Mouse (Mus musculus) embryonic facial prominence, embryonic 11.5 days (tissue): ENCODE measurements around the gene Ano10. TPM values are rescaled to one million over a fixed set of nuclear protein-coding genes. Genes with fewer than 3 reads are reported as not detected.

Source experiments
- ATAC-seq: fragments of 200-750 bp; cut with Nextera tagmentation; replicated peaks from 2 replicates; pipeline ENCODE4 v1.8.0; 2017; ENCODE audit warnings: low read depth; ENCODE audit not compliant: insufficient number of reproducible peaks, low FRiP score, low TSS enrichment
- DNase-seq: peaks from one replicate; pipeline ENCODE4 v3.0.0-alpha.2; 2015; ENCODE audit warnings: low spot score
- H3K27ac ChIP-seq: fragments of 300-500 bp; sonication (generic); replicated peaks from 2 replicates; pipeline ENCODE4 v1.5.1; 2014; ENCODE audit warnings: mild to moderate bottlenecking, low read depth, low read length, control low read depth
- H3K27me3 ChIP-seq: fragments of 300-500 bp; sonication (generic); 2 replicates; pipeline ENCODE4 v1.6.1; 2014; ENCODE audit warnings: mild to moderate bottlenecking, low read length, moderate library complexity, mixed read lengths; ENCODE audit not compliant: control insufficient read depth, insufficient read depth
- H3K36me3 ChIP-seq: fragments of 300-500 bp; sonication (generic); replicated peaks from 2 replicates; pipeline ENCODE4 v1.6.1; 2014; ENCODE audit warnings: low read depth, mild to moderate bottlenecking, low read length, moderate library complexity, mixed read lengths; ENCODE audit not compliant: control insufficient read depth, insufficient read depth
- H3K4me1 ChIP-seq: fragments of 300-500 bp; sonication (generic); 2 replicates; pipeline ENCODE4 v1.6.1; 2014; ENCODE audit warnings: low read length, mixed read lengths; ENCODE audit not compliant: control insufficient read depth, insufficient read depth
- H3K4me2 ChIP-seq: fragments of 300-500 bp; sonication (generic); 2 replicates; pipeline ENCODE4 v1.6.1; 2014; ENCODE audit warnings: low read depth, mild to moderate bottlenecking, control low read depth, low read length, moderate library complexity
- H3K4me3 ChIP-seq: fragments of 300-500 bp; sonication (generic); 2 replicates; pipeline ENCODE4 v1.5.1; 2014; ENCODE audit warnings: low read depth, low read length, control low read depth
- H3K9ac ChIP-seq: fragments of 300-500 bp; sonication (generic); replicated peaks from 2 replicates; pipeline ENCODE4 v1.6.1; 2014; ENCODE audit warnings: mild to moderate bottlenecking, control low read depth, low read length
- H3K9me3 ChIP-seq: fragments of 300-500 bp; sonication (generic); replicated peaks from 2 replicates; pipeline ENCODE4 v1.6.1; 2016; ENCODE audit warnings: mild to moderate bottlenecking, low read length, inconsistent platforms, mixed read lengths; ENCODE audit not compliant: control insufficient read depth
- WGBS: fragments of 180-500 bp; shearing (Covaris S2); extraction: QIAGEN DNeasy Blood & Tissue Kit; methylation state at CpG from one replicate; pipeline ENCODE4 v1.1.7; 2014; 5-methylcytosine and 5-hydroxymethylcytosine counted together
- polyA plus RNA-seq: library from polyadenylated mRNA; unstranded; fragments of >200 nt; fragmentation: Nextera tagmentation; extraction: Ambion mirVana; gene quantifications from 2 replicates; pipeline ENCODE4 v1.2.1, GENCODE M21; 2014

Gene Ano10
- polyA plus RNA-seq, 1 experiment from 2014 or later = 35.2 TPM

- H3K9me3 ChIP-seq = no peaks in the 10 kb centered on the region; the same call in 1 of the 2 replicates
- H3K4me1 ChIP-seq = no peaks in the 10 kb centered on the region
- no peak overlapping the region for H3K4me2 ChIP-seq
- no peak overlapping the region for H3K27ac ChIP-seq
- no peak overlapping the region for H3K4me3 ChIP-seq
- no peaks in the 10 kb centered on the region; the same call in 1 of the 2 replicates for H3K36me3 ChIP-seq
- no peaks in the 10 kb centered on the region for H3K27me3 ChIP-seq
- no peak overlapping the region for H3K9ac ChIP-seq
- ATAC-seq = no peak
- WGBS = 80% methylated on average over 4 of the region's 4 CpGs
- DNase-seq = no peak
These were observed 147.9 kb downstream of the Ano10 start for GRCm38 (mm10) chr9:122146124-122146870.

DNA sequence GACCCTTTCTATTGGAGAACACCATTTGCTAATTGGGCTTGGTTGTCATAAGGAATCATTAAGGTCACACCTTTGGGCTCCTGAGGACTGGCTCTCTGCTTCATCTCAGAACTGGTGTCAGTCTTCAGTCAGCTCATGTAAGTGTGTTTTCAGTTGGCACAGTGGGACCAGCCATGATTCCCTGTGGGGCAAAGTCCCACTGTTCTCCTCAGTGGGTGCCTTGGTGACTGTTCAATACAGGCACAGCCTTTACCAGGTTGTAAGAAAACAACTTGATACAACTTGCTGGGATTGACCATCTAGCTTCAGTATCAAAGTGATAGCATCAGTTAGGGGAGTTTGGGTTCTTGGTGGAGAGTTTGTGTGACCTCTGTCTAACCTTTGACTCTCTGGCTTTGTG lies 148.5 kb downstream of the Ano10 start:
- ATAC-seq (no peak), DNase-seq (no peak)
- H3K4me1 ChIP-seq = no peaks in the 10 kb centered on the region
- no peaks in the 10 kb centered on the region; the same call in 1 of the 2 replicates for H3K9me3 ChIP-seq
- H3K4me3 ChIP-seq = no peak overlapping the region
- no peak overlapping the region for H3K9ac ChIP-seq
- no peaks in the 10 kb centered on the region for H3K27me3 ChIP-seq
- H3K36me3 ChIP-seq = no peaks in the 10 kb centered on the region; the same call in 1 of the 2 replicates
- no peak overlapping the region for H3K27ac ChIP-seq
- H3K4me2 ChIP-seq = no peak overlapping the region

GRCm38 (mm10) chr9:122144776-122145175 lies 149.4 kb downstream of the Ano10 start:
- Histone ChIP-seq H3K9me3 (no peaks in the 10 kb centered on the region; the same call in 1 of the 2 replicates), H3K4me3 (no peak overlapping the region), H3K27me3 (no peaks in the 10 kb centered on the region), H3K27ac (no peak overlapping the region), H3K4me2 (no peak overlapping the region), H3K4me1 (no peaks in the 10 kb centered on the region), H3K36me3 (no peaks in the 10 kb centered on the region; the same call in 1 of the 2 replicates), H3K9ac (no peak overlapping the region)
- no peak for ATAC-seq
- 96% methylated on average over 3 of the region's 3 CpGs for WGBS
- no peak for DNase-seq

DNA sequence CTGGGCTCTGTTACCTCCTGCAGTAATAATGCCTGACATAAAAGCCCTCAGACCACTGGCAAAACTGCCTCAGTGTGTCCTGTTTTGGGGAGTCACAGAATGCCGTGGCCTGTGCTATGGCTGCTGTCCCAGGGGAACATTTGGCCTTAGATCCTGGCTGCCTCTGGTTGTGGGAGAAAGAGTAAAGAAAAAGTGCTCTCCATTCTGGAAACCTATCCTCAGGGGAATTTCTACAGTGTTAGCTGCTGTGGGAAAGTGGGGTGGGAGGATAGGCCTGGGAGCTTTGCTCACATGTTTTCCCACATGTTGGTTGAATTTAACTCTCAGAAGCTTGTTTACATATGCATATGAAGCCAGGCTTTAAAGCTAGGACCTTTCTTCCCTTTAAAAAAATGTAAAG lies 151.0 kb downstream of the Ano10 start:
- Histone ChIP-seq H3K4me3 (no peak overlapping the region), H3K27me3 (no peaks in the 10 kb centered on the region), H3K9me3 (no peaks in the 10 kb centered on the region; the same call in 1 of the 2 replicates), H3K9ac (no peak overlapping the region), H3K36me3 (no peaks in the 10 kb centered on the region; the same call in 1 of the 2 replicates), H3K27ac (no peak overlapping the region), H3K4me1 (no peaks in the 10 kb centered on the region), H3K4me2 (no peak overlapping the region)
- WGBS = 58% methylated on average over 1 of the region's 1 CpGs
- DNase-seq (no peak), ATAC-seq (no peak)

- Histone ChIP-seq H3K27ac (no peak overlapping the region), H3K9me3 (no peaks in the 10 kb centered on the region), H3K4me3 (no peak overlapping the region), H3K27me3 (no peaks in the 10 kb centered on the region), H3K9ac (no peak overlapping the region), H3K4me2 (no peak overlapping the region), H3K36me3 (no peaks in the 10 kb centered on the region), H3K4me1 (no peaks in the 10 kb centered on the region)
- ATAC-seq = no peak
- no peak for DNase-seq
- WGBS = 71% methylated on average over 2 of the region's 2 CpGs
These were observed 155.0 kb downstream of the Ano10 start for GRCm38 (mm10) chr9:122139236-122139635.

GRCm38 (mm10) chr9:122138371-122139029 lies 155.7 kb downstream of the Ano10 start:
- WGBS = 93% methylated on average over 4 of the region's 4 CpGs
- no peaks in the 10 kb centered on the region for H3K36me3 ChIP-seq
- no peak for ATAC-seq

GRCm38 (mm10) chr9:122137960-122138359 lies 156.3 kb downstream of the Ano10 start:
- no peak for ATAC-seq
- no peaks in the 10 kb centered on the region for H3K9me3 ChIP-seq
- no peaks in the 10 kb centered on the region for H3K4me1 ChIP-seq
- no peak overlapping the region for H3K4me3 ChIP-seq
- H3K27me3 ChIP-seq = no peaks in the 10 kb centered on the region
- no peak overlapping the region for H3K9ac ChIP-seq
- H3K36me3 ChIP-seq = no peaks in the 10 kb centered on the region
- no peak overlapping the region for H3K27ac ChIP-seq
- WGBS = 96% methylated on average over 1 of the region's 1 CpGs
- no peak for DNase-seq
- H3K4me2 ChIP-seq = no peak overlapping the region

More at GRCm38 (mm10) chr9:122138371-122139029, 155.7 kb downstream of the Ano10 start:
- Histone ChIP-seq H3K9me3 (no peaks in the 10 kb centered on the region), H3K27me3 (no peaks in the 10 kb centered on the region), H3K4me1 (no peaks in the 10 kb centered on the region), H3K27ac (no peak overlapping the region), H3K4me3 (no peak overlapping the region), H3K9ac (no peak overlapping the region), H3K4me2 (no peak overlapping the region)
- no peak for DNase-seq

DNA sequence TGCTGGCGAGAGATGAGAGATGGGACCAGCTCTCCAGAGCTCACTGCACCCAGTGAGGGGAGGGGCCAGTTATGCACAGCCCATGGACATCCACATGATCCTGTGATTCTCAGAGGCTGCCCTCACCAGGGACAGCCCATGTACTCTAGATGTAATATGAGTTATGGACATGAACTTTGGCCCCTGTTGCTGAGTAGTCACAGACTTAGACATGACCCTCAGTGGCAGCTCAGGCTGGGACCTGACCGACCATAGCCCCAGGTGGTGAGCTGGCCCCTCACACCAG lies 158.4 kb downstream of the Ano10 start:
- Histone ChIP-seq H3K9me3 (no peaks in the 10 kb centered on the region), H3K36me3 (no peaks in the 10 kb centered on the region), H3K4me1 (no peaks in the 10 kb centered on the region), H3K9ac (no peak overlapping the region), H3K27me3 (no peaks in the 10 kb centered on the region), H3K4me3 (no peak overlapping the region), H3K27ac (no peak overlapping the region), H3K4me2 (no peak overlapping the region)
- DNase-seq (no peak), ATAC-seq (no peak; the same call in 1 of the 2 replicates)
- 64% methylated on average over 2 of the region's 2 CpGs for WGBS
